Mouse (Mus musculus): Measurements from ENCODE around the gene Armc9. TPM values are rescaled to one million over a fixed set of nuclear protein-coding genes. Genes with fewer than 3 reads are reported as not detected.

Gene Armc9
- polyA plus RNA-seq, 1 experiment from 2014 or later, result 30.5 TPM

- H3K9ac ChIP-seq (ENCODE audit: low read depth, low read length), result no peak overlapping the region
- H3K27me3 ChIP-seq (ENCODE audit: control insufficient read depth, insufficient read depth, low read length), result no peaks in the 10 kb centered on the region
- H3K9me3 ChIP-seq (ENCODE audit: control insufficient read depth, low read length), result no peaks in the 10 kb centered on the region
- no peak for ATAC-seq (ENCODE audit: low FRiP score, low TSS enrichment)
- no peaks in the 10 kb centered on the region for H3K36me3 ChIP-seq (ENCODE audit: control insufficient read depth, insufficient read depth, low read length)
- H3K27ac ChIP-seq (ENCODE audit: low read depth, low read length), result no peak overlapping the region
- H3K4me2 ChIP-seq (replicated peaks; ENCODE audit: low read depth, low read length), result no peak overlapping the region
- 76% methylated on average over 6 of the region's 6 CpGs for WGBS
- H3K4me1 ChIP-seq (ENCODE audit: control insufficient read depth, insufficient read depth, low read length), result no peaks in the 10 kb centered on the region
- H3K4me3 ChIP-seq (ENCODE audit: low read length), result no peak overlapping the region
These were observed 70.6 kb downstream of the Armc9 start for GRCm38 (mm10) chr1:86225195-86225594.

- H3K4me3 ChIP-seq (ENCODE audit: low read length), result no peak overlapping the region
- H3K4me1 ChIP-seq (ENCODE audit: control insufficient read depth, insufficient read depth, low read length), result no peaks in the 10 kb centered on the region
- H3K36me3 ChIP-seq (ENCODE audit: control insufficient read depth, insufficient read depth, low read length), result no peaks in the 10 kb centered on the region
- WGBS, result 92% methylated on average over 8 of the region's 8 CpGs
- H3K27ac ChIP-seq (ENCODE audit: low read depth, low read length), result no peak overlapping the region
- ATAC-seq (ENCODE audit: low FRiP score, low TSS enrichment), result no peak
- no peak overlapping the region for H3K4me2 ChIP-seq (replicated peaks; ENCODE audit: low read depth, low read length)
- no peaks in the 10 kb centered on the region for H3K9me3 ChIP-seq (ENCODE audit: control insufficient read depth, low read length)
- H3K27me3 ChIP-seq (ENCODE audit: control insufficient read depth, insufficient read depth, low read length), result no peaks in the 10 kb centered on the region
- H3K9ac ChIP-seq (ENCODE audit: low read depth, low read length), result no peak overlapping the region
These were observed 74.1 kb downstream of the Armc9 start for GRCm38 (mm10) chr1:86228653-86229052.

GRCm38 (mm10) chr1:86229184-86229829 is 74.7 kb downstream of the Armc9 start:
- ATAC-seq (ENCODE audit: low FRiP score, low TSS enrichment), result no peak
- H3K4me1 ChIP-seq (ENCODE audit: control insufficient read depth, insufficient read depth, low read length), result no peaks in the 10 kb centered on the region
- H3K27me3 ChIP-seq (ENCODE audit: control insufficient read depth, insufficient read depth, low read length), result no peaks in the 10 kb centered on the region
- H3K4me3 ChIP-seq (ENCODE audit: low read length), result no peak overlapping the region
- H3K36me3 ChIP-seq (ENCODE audit: control insufficient read depth, insufficient read depth, low read length), result no peaks in the 10 kb centered on the region
- no peak overlapping the region for H3K9ac ChIP-seq (ENCODE audit: low read depth, low read length)
- WGBS, result 89% methylated on average over 9 of the region's 9 CpGs
- H3K9me3 ChIP-seq (ENCODE audit: control insufficient read depth, low read length), result no peaks in the 10 kb centered on the region
- H3K27ac ChIP-seq (ENCODE audit: low read depth, low read length), result no peak overlapping the region
- H3K4me2 ChIP-seq (replicated peaks; ENCODE audit: low read depth, low read length), result no peak overlapping the region

GRCm38 (mm10) chr1:86232631-86233030 is 78.1 kb downstream of the Armc9 start:
- no peak for ATAC-seq (ENCODE audit: low FRiP score, low TSS enrichment)
- Histone ChIP-seq H3K4me1 (ENCODE audit: control insufficient read depth, insufficient read depth, low read length) (no peaks in the 10 kb centered on the region), H3K27me3 (ENCODE audit: control insufficient read depth, insufficient read depth, low read length) (no peaks in the 10 kb centered on the region), H3K4me2 (replicated peaks; ENCODE audit: low read depth, low read length) (no peak overlapping the region), H3K9ac (ENCODE audit: low read depth, low read length) (no peak overlapping the region), H3K27ac (ENCODE audit: low read depth, low read length) (no peak overlapping the region), H3K9me3 (ENCODE audit: control insufficient read depth, low read length) (no peaks in the 10 kb centered on the region), H3K36me3 (ENCODE audit: control insufficient read depth, insufficient read depth, low read length) (no peaks in the 10 kb centered on the region), H3K4me3 (ENCODE audit: low read length) (no peak overlapping the region)
- WGBS, result 69% methylated on average over 5 of the region's 5 CpGs

GRCm38 (mm10) chr1:86233808-86234207 is 79.2 kb downstream of the Armc9 start:
- Histone ChIP-seq H3K36me3 (ENCODE audit: control insufficient read depth, insufficient read depth, low read length) (no peaks in the 10 kb centered on the region), H3K4me2 (replicated peaks; ENCODE audit: low read depth, low read length) (no peak overlapping the region), H3K27ac (ENCODE audit: low read depth, low read length) (no peak overlapping the region), H3K4me3 (ENCODE audit: low read length) (no peak overlapping the region), H3K9me3 (ENCODE audit: control insufficient read depth, low read length) (no peaks in the 10 kb centered on the region), H3K9ac (ENCODE audit: low read depth, low read length) (no peak overlapping the region), H3K4me1 (ENCODE audit: control insufficient read depth, insufficient read depth, low read length) (no peaks in the 10 kb centered on the region), H3K27me3 (ENCODE audit: control insufficient read depth, insufficient read depth, low read length) (no peaks in the 10 kb centered on the region)
- 48% methylated on average over 4 of the region's 4 CpGs for WGBS
- no peak for ATAC-seq (ENCODE audit: low FRiP score, low TSS enrichment)

- ATAC-seq (ENCODE audit: low FRiP score, low TSS enrichment), result no peak
- Histone ChIP-seq H3K9ac (ENCODE audit: low read depth, low read length) (no peak overlapping the region), H3K27me3 (ENCODE audit: control insufficient read depth, insufficient read depth, low read length) (no peaks in the 10 kb centered on the region), H3K9me3 (ENCODE audit: control insufficient read depth, low read length) (no peaks in the 10 kb centered on the region), H3K36me3 (ENCODE audit: control insufficient read depth, insufficient read depth, low read length) (no peaks in the 10 kb centered on the region), H3K4me3 (ENCODE audit: low read length) (no peak overlapping the region), H3K27ac (ENCODE audit: low read depth, low read length) (no peak overlapping the region), H3K4me1 (ENCODE audit: control insufficient read depth, insufficient read depth, low read length) (0 out of 2 replicates have a peak, but pooled peaks cover 3% of the 10 kb centered on the region), H3K4me2 (replicated peaks; ENCODE audit: low read depth, low read length) (no peak overlapping the region)
- 86% methylated on average over 10 of the region's 10 CpGs for WGBS
These were observed 80.5 kb downstream of the Armc9 start for GRCm38 (mm10) chr1:86235118-86235517.

GRCm38 (mm10) chr1:86236442-86236841 is 81.9 kb downstream of the Armc9 start:
- Histone ChIP-seq H3K9ac (ENCODE audit: low read depth, low read length) (no peak overlapping the region), H3K36me3 (ENCODE audit: control insufficient read depth, insufficient read depth, low read length) (no peaks in the 10 kb centered on the region), H3K27me3 (ENCODE audit: control insufficient read depth, insufficient read depth, low read length) (no peaks in the 10 kb centered on the region), H3K4me3 (ENCODE audit: low read length) (no peak overlapping the region), H3K27ac (ENCODE audit: low read depth, low read length) (no peak overlapping the region), H3K4me2 (replicated peaks; ENCODE audit: low read depth, low read length) (no peak overlapping the region), H3K9me3 (ENCODE audit: control insufficient read depth, low read length) (no peaks in the 10 kb centered on the region), H3K4me1 (ENCODE audit: control insufficient read depth, insufficient read depth, low read length) (0 out of 2 replicates have a peak, but pooled peaks cover 3% of the 10 kb centered on the region)
- WGBS, result 86% methylated on average over 10 of the region's 10 CpGs
- no peak for ATAC-seq (ENCODE audit: low FRiP score, low TSS enrichment)

- Histone ChIP-seq H3K4me1 (ENCODE audit: control insufficient read depth, insufficient read depth, low read length) (0 out of 2 replicates have a peak, but pooled peaks cover 3% of the 10 kb centered on the region), H3K9ac (ENCODE audit: low read depth, low read length) (no peak overlapping the region), H3K4me2 (replicated peaks; ENCODE audit: low read depth, low read length) (no peak overlapping the region), H3K36me3 (ENCODE audit: control insufficient read depth, insufficient read depth, low read length) (no peaks in the 10 kb centered on the region), H3K4me3 (ENCODE audit: low read length) (no peak overlapping the region), H3K9me3 (ENCODE audit: control insufficient read depth, low read length) (no peaks in the 10 kb centered on the region), H3K27ac (ENCODE audit: low read depth, low read length) (no peak overlapping the region), H3K27me3 (ENCODE audit: control insufficient read depth, insufficient read depth, low read length) (no peaks in the 10 kb centered on the region)
- 49% methylated on average over 8 of the region's 8 CpGs for WGBS
- ATAC-seq (ENCODE audit: low FRiP score, low TSS enrichment), result no peak
These were observed 84.4 kb downstream of the Armc9 start for GRCm38 (mm10) chr1:86239010-86239409.

GRCm38 (mm10) chr1:86239871-86240270 is 85.3 kb downstream of the Armc9 start:
- Histone ChIP-seq H3K36me3 (ENCODE audit: control insufficient read depth, insufficient read depth, low read length) (0 out of 2 replicates have a peak, but pooled peaks cover 2% of the 10 kb centered on the region), H3K4me1 (ENCODE audit: control insufficient read depth, insufficient read depth, low read length) (0 out of 2 replicates have a peak, but pooled peaks cover 3% of the 10 kb centered on the region), H3K4me2 (replicated peaks; ENCODE audit: low read depth, low read length) (no peak overlapping the region), H3K27ac (ENCODE audit: low read depth, low read length) (no peak overlapping the region), H3K27me3 (ENCODE audit: control insufficient read depth, insufficient read depth, low read length) (no peaks in the 10 kb centered on the region), H3K9ac (ENCODE audit: low read depth, low read length) (no peak overlapping the region), H3K4me3 (ENCODE audit: low read length) (no peak overlapping the region), H3K9me3 (ENCODE audit: control insufficient read depth, low read length) (no peaks in the 10 kb centered on the region)
- 77% methylated on average over 6 of the region's 6 CpGs for WGBS
- no peak for ATAC-seq (ENCODE audit: low FRiP score, low TSS enrichment)

Measured in kidney, embryonic 14.5 days (tissue).